Mouse (Mus musculus): ENCODE data around the gene Zdhhc7.

Zdhhc7 gene

DNA sequence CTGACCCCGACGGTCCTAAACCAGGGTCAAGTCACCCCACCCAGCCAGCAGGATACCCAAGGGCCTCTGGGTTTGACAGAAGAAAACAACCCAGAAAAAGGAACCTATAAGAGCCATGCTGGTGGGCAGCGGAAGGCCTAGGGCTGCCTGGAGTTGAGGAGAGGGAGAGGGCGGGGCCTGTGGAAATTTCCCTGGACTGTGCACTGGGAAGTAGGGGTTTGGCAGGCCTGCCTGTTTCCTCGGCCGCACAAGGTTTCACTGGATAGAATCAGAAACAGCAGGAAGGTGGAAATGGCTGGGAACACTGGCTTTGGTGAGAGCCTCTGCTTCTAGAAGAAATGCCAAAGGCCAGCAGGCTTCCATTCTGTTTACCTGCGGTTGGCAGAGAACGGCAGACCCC, 28.5 kb downstream of the Zdhhc7 start:
- Histone ChIP-seq H3K9me3 (ENCODE audit: low read length) (no peaks in the 10 kb centered on the region), H3K4me3 (replicated peaks; ENCODE audit: low read length) (no peak overlapping the region), H3K4me1 (replicated peaks; ENCODE audit: low read depth, low read length) (peaks cover 9% of the 10 kb centered on the region), H3K36me3 (ENCODE audit: insufficient read depth, low read length) (no peaks in the 10 kb centered on the region), H3K27me3 (ENCODE audit: insufficient read depth, low read length) (peaks cover 25% of the 10 kb centered on the region)
- no peak for TF ChIP-seq NANOG (IDR thresholded peaks at IDR 0.05; ENCODE audit: borderline replicate concordance, low read length)
- TF ChIP-seq CTCF (conservative IDR thresholded peaks at IDR 0.05; ENCODE audit: low read length): no peak
- TF ChIP-seq POU5F1 (IDR thresholded peaks at IDR 0.05; ENCODE audit: borderline replicate concordance, low read length): no peak

DNA sequence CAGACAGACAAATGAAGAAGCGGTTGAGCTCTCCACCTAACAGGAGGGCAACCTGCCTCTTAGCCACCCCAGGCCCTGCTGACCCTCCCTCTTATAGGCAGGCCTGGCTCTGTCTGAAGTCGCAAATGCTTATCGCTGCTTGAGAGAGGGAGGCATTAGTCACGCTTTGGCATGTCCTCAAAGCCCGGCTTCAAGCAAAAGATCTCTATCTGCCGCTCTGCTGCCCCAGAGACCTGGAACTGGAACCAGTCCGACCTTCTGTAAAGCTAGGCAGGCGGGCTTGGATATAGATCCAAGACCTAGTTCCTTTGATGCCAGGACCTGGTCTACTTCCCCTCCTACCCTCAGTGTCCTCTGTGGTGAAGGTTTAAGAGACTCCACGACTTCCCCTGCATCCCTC, 29.0 kb downstream of the Zdhhc7 start:
- Histone ChIP-seq H3K9me3 (ENCODE audit: low read length) (no peaks in the 10 kb centered on the region), H3K4me1 (replicated peaks; ENCODE audit: low read depth, low read length) (peaks cover 9% of the 10 kb centered on the region), H3K36me3 (ENCODE audit: insufficient read depth, low read length) (no peaks in the 10 kb centered on the region), H3K4me3 (replicated peaks; ENCODE audit: low read length) (no peak overlapping the region), H3K27me3 (ENCODE audit: insufficient read depth, low read length) (peaks cover 27% of the 10 kb centered on the region)
- TF ChIP-seq CTCF (conservative IDR thresholded peaks at IDR 0.05; ENCODE audit: low read length) (no peak), POU5F1 (IDR thresholded peaks at IDR 0.05; ENCODE audit: borderline replicate concordance, low read length) (no peak), NANOG (IDR thresholded peaks at IDR 0.05; ENCODE audit: borderline replicate concordance, low read length) (no peak)

DNA sequence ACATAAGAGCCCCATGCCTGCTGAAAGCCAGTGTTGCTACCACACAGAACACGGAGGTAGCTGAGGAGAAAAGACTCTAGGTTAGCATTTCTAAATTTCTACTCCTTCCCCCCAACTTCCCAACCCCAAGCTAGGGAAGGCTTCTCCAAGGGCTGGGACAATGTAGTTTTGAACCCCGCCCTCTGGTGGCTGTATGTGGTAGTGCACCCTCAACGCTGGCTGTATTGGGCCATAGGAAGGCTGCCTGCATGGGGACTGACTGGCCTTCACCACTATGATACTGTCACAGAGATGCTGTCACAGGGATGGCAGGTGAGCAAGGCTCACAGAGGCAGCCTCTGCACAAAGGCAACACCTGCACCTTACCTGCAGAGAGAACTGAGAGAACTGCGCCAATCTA, 29.6 kb downstream of the Zdhhc7 start:
- Histone ChIP-seq H3K36me3 (ENCODE audit: insufficient read depth, low read length) (no peaks in the 10 kb centered on the region), H3K9me3 (ENCODE audit: low read length) (no peaks in the 10 kb centered on the region), H3K4me1 (replicated peaks; ENCODE audit: low read depth, low read length) (peaks cover 9% of the 10 kb centered on the region), H3K27me3 (ENCODE audit: insufficient read depth, low read length) (peaks cover 23% of the 10 kb centered on the region), H3K4me3 (replicated peaks; ENCODE audit: low read length) (no peak overlapping the region)
- TF ChIP-seq CTCF (conservative IDR thresholded peaks at IDR 0.05; ENCODE audit: low read length) (peak; percentile 96), NANOG (IDR thresholded peaks at IDR 0.05; ENCODE audit: borderline replicate concordance, low read length) (no peak)

DNA sequence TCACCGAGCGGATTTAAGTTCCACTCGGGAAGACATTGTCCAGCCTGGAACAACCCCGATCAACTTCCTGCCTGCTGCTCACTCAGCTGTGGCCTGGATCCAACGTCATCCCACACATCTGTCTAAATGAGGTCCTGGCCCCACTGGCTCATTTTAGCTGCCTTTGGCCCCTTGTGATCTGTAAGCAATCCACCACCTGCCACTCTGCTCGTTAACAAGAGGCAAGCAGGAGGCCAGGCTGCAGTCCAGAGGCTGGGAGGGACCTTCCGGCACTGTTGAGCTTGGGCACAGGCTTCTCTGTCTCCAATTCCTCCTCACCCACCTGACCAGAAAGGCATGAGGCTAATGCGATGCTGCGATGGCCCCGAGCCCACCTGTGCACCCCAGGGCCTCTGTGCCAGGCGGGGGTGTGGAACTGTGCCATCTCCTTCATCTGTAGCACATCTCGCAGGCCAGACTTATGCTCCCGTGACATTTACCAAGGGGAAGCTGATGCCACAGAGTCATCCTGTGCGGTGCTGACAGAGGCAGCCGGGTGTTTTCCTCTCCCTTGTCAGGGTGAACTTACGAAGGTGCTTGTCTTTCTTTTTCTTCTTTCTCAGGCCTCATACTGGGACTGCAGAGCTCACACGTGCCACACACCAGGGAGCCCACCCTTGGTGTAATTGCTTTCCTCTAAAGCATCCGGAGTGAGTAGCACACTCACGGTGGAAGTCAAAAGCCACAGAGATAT, 33.2 kb downstream of the Zdhhc7 start:
- H3K4me1 ChIP-seq (replicated peaks; ENCODE audit: low read depth, low read length): no peaks in the 10 kb centered on the region
- H3K9me3 ChIP-seq (ENCODE audit: low read length): no peaks in the 10 kb centered on the region
- TF ChIP-seq POU5F1 (IDR thresholded peaks at IDR 0.05; ENCODE audit: borderline replicate concordance, low read length): no peak
- peaks cover 12% of the 10 kb centered on the region; the same call in 1 of the 2 replicates for H3K27me3 ChIP-seq (ENCODE audit: insufficient read depth, low read length)
- no peak overlapping the region for H3K4me3 ChIP-seq (replicated peaks; ENCODE audit: low read length)
- no peaks in the 10 kb centered on the region for H3K36me3 ChIP-seq (ENCODE audit: insufficient read depth, low read length)

DNA sequence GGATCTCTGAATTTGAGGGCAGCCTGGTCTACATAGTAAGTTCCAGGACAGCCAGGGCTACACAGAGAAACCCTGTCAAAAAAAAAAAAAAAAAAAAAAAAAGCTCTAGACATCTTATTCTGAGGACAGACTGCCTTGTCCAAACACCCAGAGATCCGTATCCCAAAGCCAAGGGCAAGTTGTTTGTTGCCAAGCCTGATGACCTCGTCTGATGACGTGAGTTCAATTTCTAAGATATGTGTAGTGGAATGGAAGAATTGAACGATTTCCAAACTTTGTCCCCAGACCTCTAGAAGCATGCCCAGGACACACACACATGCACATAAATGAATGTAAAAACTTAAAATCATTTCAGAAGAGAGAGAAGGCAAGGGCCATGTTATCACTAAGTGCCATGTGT, 35.1 kb downstream of the Zdhhc7 start:
- no peaks in the 10 kb centered on the region for H3K9me3 ChIP-seq (ENCODE audit: low read length)
- no peaks in the 10 kb centered on the region for H3K36me3 ChIP-seq (ENCODE audit: insufficient read depth, low read length)
- no peak for TF ChIP-seq POU5F1 (IDR thresholded peaks at IDR 0.05; ENCODE audit: borderline replicate concordance, low read length)
- TF ChIP-seq NANOG (IDR thresholded peaks at IDR 0.05; ENCODE audit: borderline replicate concordance, low read length): no peak
- TF ChIP-seq CTCF (conservative IDR thresholded peaks at IDR 0.05; ENCODE audit: low read length): no peak
- H3K4me1 ChIP-seq (replicated peaks; ENCODE audit: low read depth, low read length): no peaks in the 10 kb centered on the region
- H3K4me3 ChIP-seq (replicated peaks; ENCODE audit: low read length): no peak overlapping the region
- H3K27me3 ChIP-seq (ENCODE audit: insufficient read depth, low read length): peaks cover 14% of the 10 kb centered on the region; the same call in 1 of the 2 replicates

DNA sequence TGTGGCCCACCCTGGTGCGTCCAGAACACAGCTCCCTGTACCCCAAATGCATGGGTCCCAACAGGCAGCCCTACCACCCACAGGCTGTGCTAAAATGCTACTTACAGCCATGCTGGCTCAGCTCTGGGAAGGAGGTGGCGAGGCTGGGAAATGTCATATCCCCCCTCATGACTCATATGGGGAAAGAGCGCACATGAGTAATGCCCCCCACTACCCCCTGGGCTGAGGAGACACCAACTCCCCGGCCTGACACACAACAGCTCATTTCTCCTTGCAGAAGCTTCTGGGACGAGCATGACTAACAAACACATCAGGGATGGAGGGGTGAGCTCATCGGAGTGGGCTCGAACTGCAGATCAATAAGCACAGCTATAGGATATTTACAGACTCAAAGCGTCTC, 35.7 kb downstream of the Zdhhc7 start:
- TF ChIP-seq NANOG (IDR thresholded peaks at IDR 0.05; ENCODE audit: borderline replicate concordance, low read length) (no peak), CTCF (conservative IDR thresholded peaks at IDR 0.05; ENCODE audit: low read length) (no peak), POU5F1 (IDR thresholded peaks at IDR 0.05; ENCODE audit: borderline replicate concordance, low read length) (no peak)
- peaks cover 14% of the 10 kb centered on the region; the same call in 1 of the 2 replicates for H3K27me3 ChIP-seq (ENCODE audit: insufficient read depth, low read length)
- H3K4me1 ChIP-seq (replicated peaks; ENCODE audit: low read depth, low read length): no peaks in the 10 kb centered on the region
- no peaks in the 10 kb centered on the region for H3K9me3 ChIP-seq (ENCODE audit: low read length)
- no peaks in the 10 kb centered on the region for H3K36me3 ChIP-seq (ENCODE audit: insufficient read depth, low read length)
- no peak overlapping the region for H3K4me3 ChIP-seq (replicated peaks; ENCODE audit: low read length)

DNA sequence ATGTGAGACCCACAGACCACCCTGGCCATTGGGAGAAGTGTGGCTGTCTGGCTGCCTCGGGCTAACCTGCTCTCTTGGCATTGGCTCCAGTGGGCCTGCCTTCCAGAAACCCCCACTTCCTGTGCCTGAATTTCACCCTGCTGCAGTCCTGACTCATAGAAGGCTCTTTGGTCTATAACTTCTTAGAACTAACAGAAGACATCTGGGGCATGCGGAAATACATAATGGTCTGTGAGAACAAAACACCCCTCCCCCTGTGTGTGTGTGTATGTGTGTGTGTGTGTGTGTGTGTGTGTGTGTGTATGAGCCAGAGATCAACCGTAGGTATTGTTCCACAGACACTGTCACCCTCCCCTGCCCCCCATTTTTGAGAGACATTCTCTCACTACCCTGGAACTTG, 38.0 kb downstream of the Zdhhc7 start:
- Histone ChIP-seq H3K27me3 (ENCODE audit: insufficient read depth, low read length) (peaks cover 17% of the 10 kb centered on the region), H3K36me3 (ENCODE audit: insufficient read depth, low read length) (no peaks in the 10 kb centered on the region), H3K9me3 (ENCODE audit: low read length) (no peaks in the 10 kb centered on the region), H3K4me1 (replicated peaks; ENCODE audit: low read depth, low read length) (no peaks in the 10 kb centered on the region), H3K4me3 (replicated peaks; ENCODE audit: low read length) (no peak overlapping the region)
- TF ChIP-seq CTCF (conservative IDR thresholded peaks at IDR 0.05; ENCODE audit: low read length): no peak
- no peak for TF ChIP-seq POU5F1 (IDR thresholded peaks at IDR 0.05; ENCODE audit: borderline replicate concordance, low read length)

DNA sequence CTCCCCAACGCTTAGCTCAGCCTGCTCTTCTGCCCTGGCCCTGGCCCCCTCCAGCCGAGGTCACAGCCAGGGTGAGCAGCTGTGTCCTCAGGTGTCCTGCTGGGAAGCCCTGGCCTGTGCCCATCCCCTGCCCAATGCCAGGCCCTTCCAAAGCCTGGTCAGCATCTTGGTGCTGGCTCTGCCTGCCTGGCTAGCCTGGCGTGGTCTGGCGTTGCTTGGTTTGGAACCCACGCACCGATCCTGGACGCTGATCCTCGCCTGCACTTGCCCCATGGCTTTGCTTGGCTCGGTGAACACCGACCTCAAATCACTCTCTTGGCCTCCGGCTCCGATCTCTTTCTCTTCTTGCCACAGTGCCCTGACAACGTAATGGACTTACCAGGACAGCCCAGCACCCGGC, 38.5 kb downstream of the Zdhhc7 start:
- Histone ChIP-seq H3K4me1 (replicated peaks; ENCODE audit: low read depth, low read length) (no peaks in the 10 kb centered on the region), H3K9me3 (ENCODE audit: low read length) (no peaks in the 10 kb centered on the region), H3K27me3 (ENCODE audit: insufficient read depth, low read length) (peaks cover 14% of the 10 kb centered on the region), H3K4me3 (replicated peaks; ENCODE audit: low read length) (no peak overlapping the region), H3K36me3 (ENCODE audit: insufficient read depth, low read length) (no peaks in the 10 kb centered on the region)
- no peak for TF ChIP-seq POU5F1 (IDR thresholded peaks at IDR 0.05; ENCODE audit: borderline replicate concordance, low read length)
- no peak for TF ChIP-seq CTCF (conservative IDR thresholded peaks at IDR 0.05; ENCODE audit: low read length)
- no peak for TF ChIP-seq NANOG (IDR thresholded peaks at IDR 0.05; ENCODE audit: borderline replicate concordance, low read length)

DNA sequence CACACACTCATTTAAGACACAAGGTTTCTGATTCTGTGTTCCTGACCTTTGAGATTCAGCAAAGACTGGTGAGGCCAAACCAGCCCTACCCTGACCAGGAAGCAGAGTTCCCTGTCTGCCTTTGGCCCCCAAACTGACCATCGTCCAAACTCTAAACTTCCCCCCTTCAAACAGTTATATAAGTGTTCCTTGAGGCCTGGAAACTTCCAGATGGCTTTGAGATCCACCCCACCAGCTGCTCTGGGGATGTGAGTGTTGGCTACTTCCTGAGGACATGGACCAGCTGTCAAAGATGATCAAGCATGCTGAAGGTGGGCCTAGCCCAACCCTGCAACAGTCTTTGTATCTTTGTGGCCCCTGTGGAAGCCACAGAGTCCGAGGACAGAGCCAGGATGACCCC, 44.2 kb downstream of the Zdhhc7 start:
- Histone ChIP-seq H3K27me3 (ENCODE audit: insufficient read depth, low read length) (peaks cover 5% of the 10 kb centered on the region; the same call in 1 of the 2 replicates), H3K4me1 (replicated peaks; ENCODE audit: low read depth, low read length) (no peaks in the 10 kb centered on the region), H3K36me3 (ENCODE audit: insufficient read depth, low read length) (no peaks in the 10 kb centered on the region), H3K9me3 (ENCODE audit: low read length) (peaks cover 5% of the 10 kb centered on the region), H3K4me3 (replicated peaks; ENCODE audit: low read length) (no peak overlapping the region)
- TF ChIP-seq CTCF (conservative IDR thresholded peaks at IDR 0.05; ENCODE audit: low read length) (no peak), NANOG (IDR thresholded peaks at IDR 0.05; ENCODE audit: borderline replicate concordance, low read length) (no peak), POU5F1 (IDR thresholded peaks at IDR 0.05; ENCODE audit: borderline replicate concordance, low read length) (no peak)

Measured in E14TG2a.4 (cell line).